Mouse (Mus musculus) limb, embryonic 14.5 days (tissue): ENCODE measurements at regions not wholly inside any gene's neighbourhood (a gene's known extent, or its start where the extent isn't known, plus 50 kb on each side); places are given as distances from the start of the nearest gene placed in this dataset.
"Not testable (repeated sequence)": the region's sequence is repeated elsewhere in the genome, so short reads cannot be mapped to it uniquely, and the experiment has no call there.

Experiments used
- ATAC-seq: fragments of 200-750 bp; cut with Nextera tagmentation; 2 replicates; pipeline ENCODE4 v1.8.0; 2017; ENCODE audit warnings: low read depth, moderate number of reproducible peaks, moderate TSS enrichment; ENCODE audit not compliant: low FRiP score
- DNase-seq: peaks from one replicate; pipeline ENCODE4 v3.0.0-alpha.2; 2015; ENCODE audit warnings: low spot score
- H3K27ac ChIP-seq: fragments of 300-500 bp; sonication (generic); replicated peaks from 2 replicates; pipeline ENCODE4 v1.5.1; 2014; ENCODE audit warnings: low read depth, mild to moderate bottlenecking, low read length, moderate library complexity, mixed read lengths
- H3K27me3 ChIP-seq: fragments of 300-500 bp; sonication (generic); 2 replicates; pipeline ENCODE4 v1.6.1; 2014; ENCODE audit warnings: low read length, mixed read lengths; ENCODE audit not compliant: control insufficient read depth, insufficient read depth
- H3K36me3 ChIP-seq: fragments of 300-500 bp; sonication (generic); 2 replicates; pipeline ENCODE4 v1.6.1; 2014; ENCODE audit warnings: mild to moderate bottlenecking, low read length, moderate library complexity, mixed read lengths; ENCODE audit not compliant: control insufficient read depth, insufficient read depth
- H3K4me1 ChIP-seq: fragments of 300-500 bp; sonication (generic); 2 replicates; pipeline ENCODE4 v1.6.1; 2014; ENCODE audit warnings: antibody characterized with exemption, low read length, mixed read lengths; ENCODE audit not compliant: control insufficient read depth, insufficient read depth
- H3K4me2 ChIP-seq: fragments of 300-500 bp; sonication (generic); replicated peaks from 2 replicates; pipeline ENCODE4 v1.6.1; 2014; ENCODE audit warnings: low read depth, mild to moderate bottlenecking, low read length, moderate library complexity; ENCODE audit not compliant: severe bottlenecking
- H3K4me3 ChIP-seq: fragments of 300-500 bp; sonication (generic); replicated peaks from 2 replicates; pipeline ENCODE4 v1.5.1; 2014; ENCODE audit warnings: low read length
- H3K9ac ChIP-seq: fragments of 300-500 bp; sonication (generic); 2 replicates; pipeline ENCODE4 v1.6.1; 2014; ENCODE audit warnings: mild to moderate bottlenecking, low read depth, low read length, moderate library complexity; ENCODE audit not compliant: severe bottlenecking
- H3K9me3 ChIP-seq: fragments of 300-500 bp; sonication (generic); 2 replicates; pipeline ENCODE4 v1.6.1; 2016; ENCODE audit warnings: low read length; ENCODE audit not compliant: control insufficient read depth
- POLR2A ChIP-seq: fragments of 200-500 bp; IDR thresholded peaks from 2 replicates; pipeline ENCODE4 v1.8.0; 2012; ENCODE audit warnings: inconsistent platforms, mild to moderate bottlenecking, moderate library complexity, borderline replicate concordance; ENCODE audit not compliant: insufficient read depth, insufficient read length; ENCODE audit errors: extremely low read depth
- WGBS: fragments of 180-500 bp; shearing (Covaris S2); extraction: QIAGEN DNeasy Blood & Tissue Kit; methylation state at CpG from one replicate; pipeline ENCODE4 v1.1.7; 2014; 5-methylcytosine and 5-hydroxymethylcytosine counted together

DNA sequence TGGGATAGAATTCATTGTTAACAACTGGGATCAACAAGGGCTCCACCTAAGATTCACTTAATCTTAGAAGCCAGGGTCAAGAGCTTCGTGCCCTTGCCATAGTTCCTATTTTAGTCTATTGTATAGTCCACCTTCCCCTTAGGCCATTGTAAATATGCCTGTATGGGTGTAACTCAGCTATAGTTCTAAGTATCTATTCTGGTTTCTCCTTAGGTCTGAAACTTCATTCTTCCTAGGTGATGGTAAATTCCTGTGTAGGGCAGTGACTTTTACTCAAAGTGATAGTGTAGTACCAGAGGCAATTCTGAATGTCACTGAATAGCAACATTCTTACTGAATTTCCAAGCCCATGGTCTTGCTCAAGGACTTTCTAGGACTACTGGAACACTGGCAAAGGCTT, 989.4 kb downstream of the Ankrd7 start:
- not testable (repeated sequence) for H3K27ac ChIP-seq, H3K9me3 ChIP-seq, H3K9ac ChIP-seq, H3K36me3 ChIP-seq, ATAC-seq, H3K4me3 ChIP-seq, H3K4me2 ChIP-seq, DNase-seq, H3K27me3 ChIP-seq, H3K4me1 ChIP-seq
- 67% methylated on average over 1 of the region's 1 CpGs for WGBS

DNA sequence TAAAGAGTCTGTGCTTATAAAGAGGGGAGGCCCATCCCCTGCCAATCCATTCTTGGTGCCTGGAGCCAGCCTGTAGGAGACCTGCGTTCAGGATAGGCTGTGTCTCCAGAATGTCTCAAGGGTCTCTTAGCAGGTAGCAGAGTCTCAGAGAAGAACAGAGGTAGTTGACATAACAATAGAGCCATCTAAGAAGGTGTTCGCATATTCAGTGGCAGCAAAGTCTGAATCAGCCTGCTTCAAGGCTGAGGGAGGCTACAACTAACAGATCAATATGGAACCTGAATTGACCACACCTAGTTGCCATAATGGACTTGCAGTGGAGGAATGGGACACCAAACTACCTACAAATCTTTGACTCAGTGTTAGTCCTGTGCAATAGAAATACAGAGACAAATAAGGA, 998.0 kb downstream of the Ankrd7 start:
- Histone ChIP-seq H3K4me1 (no peaks in the 10 kb centered on the region), H3K9me3 (no peaks in the 10 kb centered on the region), H3K4me2 (no peak overlapping the region), H3K27me3 (no peaks in the 10 kb centered on the region), H3K4me3 (no peak overlapping the region), H3K9ac (no peak overlapping the region), H3K27ac (no peak overlapping the region), H3K36me3 (no peaks in the 10 kb centered on the region)
- TF ChIP-seq POLR2A = no peak
- no peak for DNase-seq
- no peak for ATAC-seq
- 83% methylated on average over 2 of the region's 2 CpGs for WGBS

DNA sequence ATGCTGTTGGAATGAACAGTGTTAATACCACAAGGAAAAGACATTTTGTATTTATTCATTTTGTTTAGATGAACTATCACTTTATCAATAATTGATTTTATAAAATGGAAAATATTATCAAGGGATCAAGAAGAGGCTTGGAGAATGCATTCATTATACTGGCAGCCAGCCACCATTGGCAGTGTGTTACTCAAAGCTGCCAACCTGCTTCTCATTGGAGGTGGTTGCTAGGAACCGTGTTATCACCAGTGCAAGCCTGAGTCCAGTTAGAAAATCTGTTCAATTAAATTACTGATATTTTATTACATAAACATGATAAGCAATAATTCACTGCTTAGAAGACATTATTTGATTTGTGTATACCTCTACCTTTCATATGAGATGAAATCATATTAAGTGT, 1003.6 kb downstream of the Ankrd7 start:
- Histone ChIP-seq H3K27me3 (no peaks in the 10 kb centered on the region), H3K27ac (no peak overlapping the region), H3K9me3 (no peaks in the 10 kb centered on the region), H3K4me3 (no peak overlapping the region), H3K36me3 (no peaks in the 10 kb centered on the region), H3K9ac (no peak overlapping the region), H3K4me1 (no peaks in the 10 kb centered on the region), H3K4me2 (no peak overlapping the region)
- DNase-seq (no peak), ATAC-seq (no peak)
- no peak for TF ChIP-seq POLR2A
- 90% methylated on average over 1 of the region's 1 CpGs for WGBS

DNA sequence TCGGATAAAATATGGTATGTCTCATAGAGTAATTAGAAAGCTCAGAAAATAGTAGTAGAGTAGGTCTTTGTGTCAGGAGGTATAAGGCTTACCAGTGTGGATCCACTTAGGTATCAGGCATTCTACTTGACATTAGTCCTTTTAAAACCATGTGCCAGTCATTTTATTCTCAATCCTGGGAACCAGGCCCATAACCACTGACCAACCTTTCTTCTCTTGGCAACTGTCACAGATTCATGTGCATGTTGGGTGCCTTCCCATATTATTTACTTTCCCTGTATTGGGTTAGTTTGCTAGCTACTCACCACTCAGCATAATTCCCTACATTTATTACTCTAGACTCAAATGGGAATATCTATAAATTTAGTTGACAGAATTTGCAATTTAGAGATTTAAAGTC, 1045.1 kb downstream of the Ankrd7 start:
- TF ChIP-seq POLR2A = no peak
- Histone ChIP-seq H3K36me3 (no peaks in the 10 kb centered on the region), H3K27ac (no peak overlapping the region), H3K4me2 (no peak overlapping the region), H3K27me3 (no peaks in the 10 kb centered on the region), H3K4me3 (no peak overlapping the region), H3K9ac (no peak overlapping the region), H3K9me3 (no peaks in the 10 kb centered on the region), H3K4me1 (no peaks in the 10 kb centered on the region)
- ATAC-seq (no peak), DNase-seq (no peak)
- WGBS = 96% methylated on average over 1 of the region's 1 CpGs

DNA sequence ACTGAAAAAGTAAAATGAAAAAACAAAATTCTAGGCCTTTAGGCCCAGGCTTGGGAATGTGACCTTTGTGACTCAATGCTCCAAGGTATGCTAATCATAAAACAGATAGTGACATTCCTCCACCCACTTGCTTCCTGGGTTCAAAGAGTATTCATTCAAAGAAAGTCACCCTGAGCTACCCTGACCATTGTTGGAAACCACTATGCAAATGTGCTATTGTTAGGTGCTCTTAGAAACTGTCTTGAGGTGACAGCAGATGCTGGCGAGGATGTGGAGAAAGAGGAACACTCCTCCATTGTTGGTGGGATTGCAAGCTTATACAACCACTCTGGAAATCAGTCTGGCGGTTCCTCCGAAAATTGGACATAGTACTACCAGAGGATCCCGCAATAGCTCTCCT, 1075.7 kb downstream of the Ankrd7 start:
- not testable (repeated sequence) for DNase-seq, H3K4me1 ChIP-seq, H3K4me2 ChIP-seq, H3K27me3 ChIP-seq, H3K4me3 ChIP-seq, ATAC-seq, H3K9ac ChIP-seq, H3K36me3 ChIP-seq, H3K27ac ChIP-seq, H3K9me3 ChIP-seq
- 89% methylated on average over 4 of the region's 4 CpGs for WGBS

DNA sequence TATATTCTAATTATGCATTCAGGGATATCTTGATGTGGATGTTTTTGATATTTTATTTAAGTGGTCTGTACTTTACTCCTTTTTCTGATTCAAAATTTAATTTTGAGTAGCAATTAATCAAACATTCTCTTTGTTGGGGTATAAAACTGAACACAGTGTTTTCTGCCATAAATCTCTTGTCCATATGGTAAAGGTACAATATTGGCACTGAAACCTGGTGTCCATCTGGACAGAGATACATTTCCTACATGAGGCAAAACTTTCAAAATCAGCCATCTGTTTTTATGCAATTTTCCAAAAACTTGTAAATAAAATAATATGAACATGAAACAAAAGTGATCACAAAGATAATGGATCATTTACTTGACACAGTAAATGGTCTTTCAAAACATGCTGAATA, 1078.2 kb downstream of the Ankrd7 start:
- H3K4me1 ChIP-seq = no peaks in the 10 kb centered on the region
- no peak for TF ChIP-seq POLR2A
- no peaks in the 10 kb centered on the region for H3K9me3 ChIP-seq
- H3K27me3 ChIP-seq = no peaks in the 10 kb centered on the region
- no peak overlapping the region for H3K27ac ChIP-seq
- no peak overlapping the region for H3K4me3 ChIP-seq
- DNase-seq (no peak), ATAC-seq (no peak)
- no peak overlapping the region for H3K9ac ChIP-seq
- no peak overlapping the region for H3K4me2 ChIP-seq
- no peaks in the 10 kb centered on the region for H3K36me3 ChIP-seq
